ENCODE assay signal across 11 mouse cellular contexts in the genomic region with DNA sequence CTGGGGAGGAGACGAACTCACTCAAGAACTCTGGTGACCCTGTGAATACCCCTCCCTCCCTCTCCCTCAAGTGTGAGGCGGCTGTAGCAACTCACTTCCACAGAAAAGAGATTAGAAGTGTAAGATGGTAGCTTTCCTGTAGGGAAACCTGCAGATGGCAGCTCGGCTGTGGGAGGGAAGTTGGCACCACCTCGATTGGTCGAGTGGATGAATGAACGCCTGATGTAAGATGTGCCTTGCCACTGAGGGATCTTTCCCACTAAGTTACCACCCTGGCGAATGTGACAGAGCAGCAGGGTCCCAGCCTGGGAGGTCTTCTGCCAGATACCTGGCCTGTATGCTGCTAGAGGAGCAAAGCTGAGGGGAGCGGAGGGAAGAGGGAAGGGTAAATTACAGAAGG. TPM values are rescaled to one million over a fixed set of nuclear protein-coding genes. Genes with fewer than 3 reads are reported as not detected.
DNase-seq lines count a peak whose midpoint lies in the region; ATAC-seq lines count a peak whose summit lies in the region.
"Had no signal": no experiment of that assay in that cellular context is flagged by ENCODE, and none has a peak within 500 bp of the region (broad histone marks: within the 10 kb centered on the region; RNA-seq: fewer than 3 reads in every experiment).

No protein-coding gene starts in this region.

- no peak for ATAC-seq in megakaryocyte progenitor cell, adult 5-6 weeks (replicated peaks; ENCODE audit: poor library complexity)
- ATAC-seq: hindbrain, embryonic 16.5 days had no signal

- DNase-seq in layer of hippocampus, adult 11-12 months (ENCODE audit: low spot score) = peak; percentile 67
- DNase-seq in layer of hippocampus, adult 9-10 months (ENCODE audit: low spot score) = no peak
- peak; percentile 76 to 84 for DNase-seq in layer of hippocampus, adult 18-20 months (ENCODE audit: low spot score in 2 of 2)
- peak; percentile 78 to 96 for DNase-seq in left cerebral cortex, postnatal 25 days (ENCODE audit: low spot score in 2 of 2)
- peak; percentile 82 for DNase-seq in telencephalon, adult 2 months (ENCODE audit: low read depth, low spot score)
- DNase-seq in adrenal gland, adult (ENCODE audit: inconsistent age in 2 of 2, low spot score in 1 of 2) = no peak
- DNase-seq: kidney, adult 8-10 months; liver, embryonic 13.5 days; lung, postnatal 14 days had no signal

- intact Hi-C loops in left cerebral cortex, postnatal 25 days (cut with DNase I) = no loop called here

RNA-seq across cellular contexts. Expression of gene Dusp1, which starts 47.9 kb away (rescaled TPM):
- 10 to 100 TPM; 24.8 to 28.2 TPM for total RNA-seq in layer of hippocampus, adult 18-20 months (2021)
- 10 to 100 TPM; 32.7 to 47.7 TPM for total RNA-seq in left cerebral cortex, postnatal 25 days (2021)
- 89.7 and 162 TPM in 2 replicates for total RNA-seq in megakaryocyte progenitor cell, adult 5-6 weeks (2015)
- total RNA-seq in megakaryocyte progenitor cell, adult 5-6 weeks (2017) = 16.1 and 29.6 TPM in 2 replicates

RNA-seq across cellular contexts. Expression of gene Ergic1, which starts 48.5 kb away (rescaled TPM):
- total RNA-seq in layer of hippocampus, adult 18-20 months (2021) = 100 to 1,000 TPM; 120 to 129 TPM
- total RNA-seq in left cerebral cortex, postnatal 25 days (2021) = 100 to 1,000 TPM; 163 to 168 TPM
- 99.7 and 123 TPM in 2 replicates for total RNA-seq in megakaryocyte progenitor cell, adult 5-6 weeks (2015)
- total RNA-seq in megakaryocyte progenitor cell, adult 5-6 weeks (2017) = 42.2 and 48.3 TPM in 2 replicates

RNA-seq across cellular contexts. Expression of gene Atp6v0e, which starts 53.2 kb away (rescaled TPM):
- 10 to 100 TPM; 48.7 to 49.2 TPM for total RNA-seq in layer of hippocampus, adult 18-20 months (2021)
- total RNA-seq in left cerebral cortex, postnatal 25 days (2021) = 10 to 100 TPM; 40.7 to 41.7 TPM
- total RNA-seq in megakaryocyte progenitor cell, adult 5-6 weeks (2015) = 233 and 245 TPM in 2 replicates
- 309 and 383 TPM in 2 replicates for total RNA-seq in megakaryocyte progenitor cell, adult 5-6 weeks (2017)

Comparison
In these comparisons a context has a peak if more than half of its experiments do, and no peak if none do; other contexts are left out.
1. DNase-seq: peak in layer of hippocampus, adult 11-12 months (single experiment), layer of hippocampus, adult 18-20 months (2 of 2), left cerebral cortex, postnatal 25 days (2 of 2) and telencephalon, adult 2 months (single experiment); none in layer of hippocampus, adult 9-10 months (single experiment) and adrenal gland, adult (0 of 2).
2. RNA of gene Atp6v0e, which starts 53.2 kb away (total RNA-seq): 233 to 383 TPM in megakaryocyte progenitor cell, adult 5-6 weeks; 48.7 to 49.2 TPM in layer of hippocampus, adult 18-20 months and 40.7 to 41.7 TPM in left cerebral cortex, postnatal 25 days; every median in the first group is over 4 times any median in the second.